Mouse (Mus musculus): ENCODE results near the gene Icosl.

- TF ChIP-seq CTCF (IDR thresholded peaks at IDR 0.05; ENCODE audit: borderline replicate concordance, insufficient read depth, low read depth, low read length) = no peak
- TF ChIP-seq POLR2A (IDR thresholded peaks at IDR 0.05; ENCODE audit: borderline replicate concordance, insufficient read depth, low read length) = no peak
Observed at GRCm38 (mm10) chr10:78100989-78101780, 32.1 kb downstream of the Icosl start.

Data from cerebellum, adult 2 months (tissue).